Mouse (Mus musculus): ENCODE results near the gene Srsf4. TPM values are rescaled to one million over a fixed set of nuclear protein-coding genes. Genes with fewer than 3 reads are reported as not detected.

Srsf4 gene
- 10 to 100 TPM; 87.7 to 90.4 TPM for total RNA-seq (2021)

DNA sequence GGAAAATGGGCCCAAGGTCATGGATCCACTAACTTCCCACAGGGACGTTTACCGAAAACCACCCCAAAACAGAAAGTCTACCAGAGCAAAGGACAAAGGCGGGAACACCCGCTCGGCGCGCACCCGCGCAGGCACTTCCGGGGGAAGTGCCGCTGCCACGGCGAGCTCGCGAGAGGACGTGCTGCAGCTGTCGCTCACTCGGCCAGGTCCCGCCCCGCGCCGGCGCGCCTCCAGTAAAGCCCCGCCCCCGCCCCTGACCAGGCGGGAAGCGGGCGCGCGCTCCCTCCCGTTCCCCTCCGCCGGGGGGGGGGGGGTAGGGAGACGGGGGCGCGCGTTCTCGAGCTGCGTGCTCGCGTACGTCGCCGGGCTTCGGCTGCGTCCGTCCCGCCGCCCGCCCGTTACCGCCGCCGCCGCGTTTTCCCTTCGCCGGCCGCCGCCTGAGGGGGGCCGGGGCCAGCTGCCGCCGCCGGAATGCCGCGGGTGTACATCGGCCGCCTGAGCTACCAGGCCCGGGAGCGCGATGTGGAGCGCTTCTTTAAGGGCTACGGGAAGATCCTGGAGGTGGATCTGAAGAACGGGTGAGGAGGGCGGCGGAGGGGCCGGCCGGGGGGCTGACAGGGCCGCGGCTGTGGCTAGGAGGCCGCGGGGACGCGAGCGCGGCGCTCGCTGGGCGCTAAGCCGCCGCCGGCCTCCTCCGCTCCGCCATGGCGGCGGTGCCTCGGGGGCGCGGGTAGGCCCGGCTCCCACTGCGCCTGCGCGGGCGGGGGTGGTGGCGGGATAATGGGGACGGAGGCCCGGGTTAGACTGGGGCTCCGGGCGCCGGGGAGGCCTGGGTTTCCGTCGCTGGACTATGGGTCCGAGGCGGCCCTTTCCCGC is at the start of gene Srsf4:
TSS of gene Srsf4 (plus strand) at position 325 of the 876 bp plus-strand sequence.
- intact Hi-C loops (cut with DNase I): no loop called here
- DNase-seq: peak; percentile 98

DNA sequence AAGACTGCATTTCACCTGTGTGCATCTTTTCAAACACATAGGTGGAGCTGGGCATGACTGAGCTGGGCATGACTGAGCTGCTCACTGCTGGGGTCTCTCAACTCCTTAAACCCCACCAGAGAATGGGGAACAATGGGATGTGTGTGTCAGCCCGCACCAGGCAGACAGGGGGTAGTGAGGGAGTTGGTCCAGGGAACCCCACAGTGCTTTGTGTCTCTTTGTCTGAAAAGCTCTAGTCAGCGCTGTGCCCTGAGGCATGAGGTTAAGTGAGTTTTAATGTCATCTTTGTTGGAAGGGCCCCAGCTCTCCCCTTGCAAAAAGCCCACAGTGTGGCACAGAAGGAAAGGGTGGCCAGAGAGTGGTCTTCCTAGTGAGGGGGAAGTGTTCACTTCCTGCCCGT is 48.5 kb upstream of the Srsf4 start:
- intact Hi-C loops (cut with DNase I): no loop called here
- DNase-seq: no peak

DNA sequence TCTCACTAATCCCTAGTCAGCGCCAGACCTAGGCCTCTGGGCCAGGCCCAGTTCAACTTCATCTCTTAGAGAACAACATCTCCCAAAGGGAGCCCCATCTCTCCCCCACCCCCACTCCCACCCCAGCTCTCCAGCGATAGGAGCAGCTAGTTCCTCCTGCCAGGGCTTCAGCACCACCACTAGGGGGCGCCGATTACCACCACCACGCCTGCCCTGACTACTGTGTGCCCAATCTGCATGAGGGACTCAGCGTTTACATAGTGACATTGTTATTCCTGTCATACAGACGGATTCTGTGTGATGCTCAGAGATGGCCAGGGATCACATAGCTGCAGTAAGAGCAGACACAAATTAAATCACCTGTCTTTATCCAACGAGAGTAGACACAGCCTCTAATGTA is 47.6 kb upstream of the Srsf4 start:
- intact Hi-C loops (cut with DNase I): no loop called here

DNA sequence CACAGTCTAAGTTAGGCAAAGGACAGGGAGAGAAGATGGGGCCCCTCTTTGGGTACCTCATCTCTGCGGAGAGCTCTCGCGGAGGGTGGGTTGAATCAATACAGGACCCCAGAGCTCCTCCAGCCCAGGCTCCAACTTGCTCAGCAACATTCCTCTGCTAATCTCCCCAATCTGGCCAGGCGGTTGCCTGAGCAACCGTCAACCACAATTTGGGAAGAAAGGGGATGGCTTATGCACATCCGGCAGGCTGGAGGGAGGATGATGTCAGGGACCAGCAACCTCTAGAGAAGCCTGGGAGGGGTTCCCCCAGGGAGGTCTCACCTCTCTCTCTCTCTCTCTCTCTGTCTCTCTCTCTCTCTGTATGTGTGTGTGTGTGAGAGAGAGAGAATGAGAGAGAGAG is 46.5 kb upstream of the Srsf4 start:
- intact Hi-C loops (cut with DNase I): no loop called here
- DNase-seq: no peak

More for the DNA sequence above, 47.6 kb upstream of the Srsf4 start:
- no peak for DNase-seq

DNA sequence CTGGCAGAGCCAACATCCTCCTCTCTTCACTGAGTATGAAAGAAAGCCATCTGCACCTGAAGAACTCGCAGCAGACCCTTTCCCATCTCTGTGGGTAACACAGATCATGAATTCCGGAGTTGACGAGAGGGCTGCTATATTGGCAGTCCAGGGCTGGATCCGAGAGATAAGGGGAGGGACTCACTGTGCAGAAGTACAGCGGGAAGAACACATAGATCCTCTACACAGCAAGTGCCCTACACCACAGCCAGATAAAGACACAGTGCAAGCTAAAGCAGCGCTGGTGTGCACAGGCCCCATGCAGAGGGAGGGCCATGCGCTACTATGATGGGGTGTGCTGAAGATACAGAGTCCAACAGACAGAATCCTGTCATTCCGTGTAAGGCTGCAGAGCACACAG is 44.3 kb upstream of the Srsf4 start:
- intact Hi-C loops (cut with DNase I): no loop called here
- no peak for DNase-seq

DNA sequence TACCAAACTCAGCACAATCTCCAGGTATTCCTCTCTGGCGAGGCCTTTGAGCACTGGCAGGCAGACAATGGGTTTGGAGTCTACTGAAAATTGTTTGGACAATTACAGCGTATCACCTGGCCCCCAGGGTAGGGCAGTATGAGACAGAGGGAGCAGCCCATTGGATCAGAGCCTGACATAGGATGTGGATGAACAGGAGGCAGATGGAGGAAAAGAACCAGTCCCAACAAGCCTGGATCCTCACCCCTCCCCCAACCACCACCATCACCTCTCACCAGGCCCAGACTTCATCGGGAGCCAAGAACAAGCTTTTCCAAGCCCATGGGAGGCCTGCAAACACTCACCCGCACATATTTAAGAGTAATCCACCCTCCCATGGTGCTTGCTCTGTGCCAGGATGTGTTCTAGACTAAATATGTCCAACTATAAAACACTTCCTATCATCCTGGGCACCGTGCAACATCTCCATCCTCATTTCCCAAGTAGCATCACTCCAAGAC is 41.8 kb upstream of the Srsf4 start:
- intact Hi-C loops (cut with DNase I): loop anchor here (10.0 kb wide), 1 partner anchor 107 kb away; no protein-coding TSS in a partner anchor

DNA sequence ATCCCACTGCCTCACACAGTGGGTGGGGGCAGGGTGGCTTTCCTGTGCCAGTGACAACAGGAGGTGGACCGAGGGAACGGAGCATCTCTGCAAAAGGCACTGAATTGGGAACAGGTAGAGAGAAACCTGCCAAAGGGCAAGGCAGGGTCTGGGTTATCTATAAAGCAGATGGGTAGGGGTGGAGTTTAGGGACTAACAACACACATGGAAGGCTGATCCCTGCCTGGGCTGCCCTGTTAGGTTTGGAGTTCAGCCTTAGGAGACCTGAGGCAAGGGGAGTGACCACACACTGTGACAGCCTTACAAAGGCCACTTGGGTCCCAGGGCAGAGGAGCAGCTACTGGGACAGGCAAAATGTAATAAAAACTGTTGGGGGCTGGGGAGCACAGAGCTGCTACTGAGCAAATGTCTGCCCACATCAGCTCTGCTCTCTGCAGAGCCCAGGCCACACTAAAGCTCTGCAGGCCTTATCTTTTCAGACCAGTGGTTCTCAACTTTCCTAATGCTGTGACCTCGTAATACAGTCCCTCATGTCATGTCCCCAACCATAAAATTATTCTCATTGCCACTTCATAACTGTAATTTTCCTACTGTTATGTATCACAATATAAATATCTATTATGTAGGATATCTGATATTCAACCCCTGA is 40.5 kb upstream of the Srsf4 start:
- no peak for DNase-seq
- intact Hi-C loops (cut with DNase I): loop anchor here (10.0 kb wide), 1 partner anchor 108 kb away; no protein-coding TSS in a partner anchor

More for the DNA sequence above, 41.8 kb upstream of the Srsf4 start:
- no peak for DNase-seq

DNA sequence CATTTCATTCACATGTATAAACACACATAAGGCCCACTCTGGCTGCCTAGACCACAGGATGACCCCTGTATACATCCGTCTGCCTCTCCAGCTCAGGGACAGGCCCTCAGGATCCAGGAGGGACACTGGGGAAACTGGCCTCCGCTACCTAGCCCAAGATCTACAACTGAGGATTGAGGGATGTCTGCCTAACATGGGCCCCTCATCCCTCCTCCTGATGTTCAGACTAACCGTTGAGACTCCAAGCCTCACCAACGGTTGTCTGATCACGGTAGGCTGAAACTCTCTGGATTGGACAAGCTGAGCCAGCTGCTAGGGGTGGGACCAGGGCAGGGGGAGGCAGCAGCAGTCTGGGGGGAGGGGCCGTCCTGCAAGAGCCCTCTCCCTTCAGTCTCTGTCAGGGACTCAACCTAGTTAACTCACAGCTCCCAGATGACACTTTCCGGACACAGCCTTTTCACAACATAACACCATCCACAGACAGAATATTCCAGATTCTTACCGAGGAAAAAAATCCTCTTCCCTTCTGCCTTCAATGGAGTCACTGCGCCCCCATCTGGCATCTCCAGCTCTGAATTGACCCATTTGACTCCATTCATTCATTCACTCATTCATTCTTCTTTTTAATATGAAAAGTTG is 39.3 kb upstream of the Srsf4 start:
- intact Hi-C loops (cut with DNase I): loop anchor here (10.0 kb wide), 1 partner anchor 109 kb away; no protein-coding TSS in a partner anchor
- peak; percentile 62 for DNase-seq

DNA sequence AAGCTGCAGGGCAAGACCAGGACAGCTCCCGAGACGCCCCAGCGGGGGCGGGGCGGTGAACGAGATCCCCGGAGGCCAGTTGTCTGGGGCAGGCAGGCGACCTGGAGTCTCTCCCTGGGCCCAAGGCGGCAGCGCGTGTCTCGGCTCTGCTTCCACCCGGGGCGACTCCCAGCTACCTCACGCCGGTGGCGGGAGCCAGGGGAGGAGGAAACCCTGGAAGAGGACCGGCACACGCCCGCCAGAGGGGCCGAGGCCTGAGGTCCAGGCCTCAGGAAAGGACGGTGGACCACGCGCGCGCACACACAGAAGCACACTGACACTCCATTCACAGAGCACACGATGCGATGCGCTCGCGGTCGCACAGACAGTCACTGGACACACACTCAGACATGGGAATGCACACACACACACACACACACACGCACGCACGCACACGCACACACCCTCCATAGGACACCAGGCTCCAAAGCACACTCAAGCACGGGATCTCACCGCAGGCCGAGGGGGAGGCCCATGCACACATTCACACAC is 37.0 kb upstream of the Srsf4 start:
- peak; percentile 23 for DNase-seq
- intact Hi-C loops (cut with DNase I): loop anchor here (5.0 to 10.0 kb wide), 3 partner anchors 112 to 584 kb away; no protein-coding TSS in a partner anchor

DNA sequence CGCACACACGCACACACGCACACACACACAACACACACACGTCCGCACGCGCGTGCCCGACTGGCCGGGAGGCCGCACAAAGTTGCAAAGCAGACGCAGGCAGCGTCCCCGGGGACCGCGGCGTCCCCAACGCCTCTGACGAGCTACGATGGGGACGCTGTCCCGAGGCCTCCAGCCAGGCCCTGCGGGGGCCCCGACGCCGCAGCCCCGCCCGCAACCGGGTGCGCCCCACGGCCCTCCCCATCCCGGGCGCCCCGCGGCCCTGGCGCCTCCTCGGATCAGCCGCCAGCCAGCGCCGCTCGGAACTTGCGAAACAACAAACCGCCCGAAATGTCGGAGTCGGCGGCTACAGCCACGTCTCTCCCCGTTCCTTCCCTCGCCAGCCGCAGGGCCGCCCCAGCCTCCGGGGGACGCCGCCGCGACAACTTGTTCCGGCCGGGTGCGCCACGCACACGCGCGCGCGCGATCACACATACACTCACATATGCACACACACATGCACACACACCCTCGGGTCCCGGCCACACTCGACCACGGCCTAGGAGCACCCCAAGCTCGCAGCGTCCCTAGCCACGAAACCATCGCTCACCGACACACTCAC is 36.4 kb upstream of the Srsf4 start:
- intact Hi-C loops (cut with DNase I): loop anchor here (5.0 to 10.0 kb wide), 3 partner anchors 112 to 585 kb away; no protein-coding TSS in a partner anchor
- peak; percentile 31 for DNase-seq

DNA sequence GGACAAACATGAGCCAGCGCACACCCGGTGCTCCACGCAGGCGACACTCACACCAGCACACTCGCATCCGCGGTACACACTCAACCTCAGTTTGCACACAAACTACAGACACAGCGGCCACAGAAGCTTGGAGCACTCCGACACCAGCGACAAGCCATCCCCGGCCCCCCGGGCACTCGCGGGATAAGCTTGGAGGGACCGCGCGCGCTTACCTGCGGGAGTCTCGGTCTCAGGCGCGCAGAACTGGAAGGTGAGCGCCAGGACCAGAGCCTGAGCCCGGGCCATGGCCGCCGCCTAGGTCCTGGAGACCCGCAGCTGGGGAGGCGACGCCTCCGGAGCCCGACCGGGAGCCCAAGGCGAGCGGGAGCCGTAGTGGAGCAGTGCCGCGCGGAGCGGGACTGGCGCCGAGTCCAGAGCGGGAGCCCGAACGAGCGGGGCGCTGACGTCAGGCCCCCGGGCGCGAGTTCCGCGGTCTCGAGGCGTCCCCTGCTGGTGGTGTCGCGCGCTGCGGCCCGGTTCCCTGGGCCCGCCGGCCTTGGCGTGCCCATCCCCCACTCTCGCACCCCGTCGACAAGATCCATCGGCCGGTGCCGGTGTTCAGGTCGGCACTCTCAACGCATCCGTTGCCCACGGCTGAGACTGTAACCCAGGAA is 35.4 kb upstream of the Srsf4 start, which contains the start of gene Ptpru:
TSS of gene Ptpru (minus strand) at position 417 of the 653 bp plus-strand sequence.
- peak; percentile 91 for DNase-seq
- intact Hi-C loops (cut with DNase I): loop anchor here (2.0 to 10.0 kb wide), 4 partner anchors 113 to 877 kb away; no protein-coding TSS in a partner anchor

DNA sequence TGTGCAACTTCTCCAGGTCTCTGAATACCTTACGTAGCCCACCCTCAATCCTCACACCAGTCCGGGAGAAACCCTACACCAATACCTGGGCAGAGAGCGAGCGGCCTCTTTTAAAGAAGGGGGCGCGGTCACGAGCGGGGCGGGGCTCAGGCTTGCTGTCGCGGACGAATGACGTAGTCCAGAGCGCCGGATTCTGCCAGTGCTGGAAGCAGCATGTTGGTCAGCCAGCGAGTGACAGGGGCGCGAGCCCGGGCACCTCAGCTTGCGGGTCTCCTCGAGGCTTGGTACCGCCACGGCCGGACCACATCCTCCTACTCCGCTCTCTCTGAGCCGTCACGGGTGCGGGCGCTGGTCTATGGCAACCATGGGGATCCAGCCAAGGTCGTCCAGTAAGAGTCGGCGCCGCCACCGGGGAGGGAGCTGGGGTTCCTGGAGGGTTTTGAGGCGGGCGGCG is 30.1 kb upstream of the Srsf4 start, which contains the start of gene Mecr:
TSS of gene Mecr (plus strand) at position 181 of the 454 bp plus-strand sequence.
- intact Hi-C loops (cut with DNase I): loop anchor here (10.0 kb wide), 1 partner anchor 1049 kb away; the partner anchor contains the start of gene Sdc3
- peak; percentile 95 for DNase-seq

DNA sequence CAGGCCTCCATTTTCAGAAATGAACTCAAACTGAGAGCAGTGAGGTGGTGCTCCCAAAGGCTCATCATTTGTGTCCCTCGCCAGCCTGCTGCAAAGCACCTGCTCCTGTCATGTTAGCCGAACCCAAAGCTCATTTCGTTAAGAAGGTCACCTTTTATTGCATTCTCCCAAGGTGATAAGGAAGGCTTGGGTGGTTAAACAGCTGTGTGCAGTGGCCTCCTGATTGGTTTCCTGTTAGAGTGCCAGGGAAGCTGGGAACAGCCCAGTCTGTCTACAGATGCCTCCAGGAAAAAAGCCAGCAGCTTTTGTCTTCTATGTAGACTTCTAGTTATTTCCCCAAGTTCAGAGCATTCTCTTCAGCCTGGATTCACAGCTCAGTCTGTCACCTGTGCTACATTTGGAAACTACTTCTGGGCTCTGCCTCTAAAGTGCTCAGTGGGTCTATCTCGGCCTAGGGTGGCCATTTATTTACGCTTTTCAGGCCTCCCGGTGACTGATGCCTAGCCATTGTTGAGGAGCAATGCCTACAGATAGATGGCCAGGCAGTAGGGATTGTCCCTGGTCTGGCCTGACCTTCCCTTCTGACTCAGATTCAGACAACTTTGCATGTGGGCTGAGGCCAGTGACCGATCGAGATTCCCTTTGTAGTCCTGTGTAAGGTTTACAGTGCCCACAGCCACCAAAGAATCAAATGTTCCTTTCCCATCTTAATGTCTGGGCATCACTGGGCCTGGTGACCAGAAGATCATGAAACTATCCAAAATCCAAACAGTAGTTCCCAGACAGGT is 27.2 kb upstream of the Srsf4 start:
- intact Hi-C loops (cut with DNase I): loop anchor here (10.0 kb wide), 1 partner anchor 1051 kb away; the partner anchor contains the start of gene Sdc3

DNA sequence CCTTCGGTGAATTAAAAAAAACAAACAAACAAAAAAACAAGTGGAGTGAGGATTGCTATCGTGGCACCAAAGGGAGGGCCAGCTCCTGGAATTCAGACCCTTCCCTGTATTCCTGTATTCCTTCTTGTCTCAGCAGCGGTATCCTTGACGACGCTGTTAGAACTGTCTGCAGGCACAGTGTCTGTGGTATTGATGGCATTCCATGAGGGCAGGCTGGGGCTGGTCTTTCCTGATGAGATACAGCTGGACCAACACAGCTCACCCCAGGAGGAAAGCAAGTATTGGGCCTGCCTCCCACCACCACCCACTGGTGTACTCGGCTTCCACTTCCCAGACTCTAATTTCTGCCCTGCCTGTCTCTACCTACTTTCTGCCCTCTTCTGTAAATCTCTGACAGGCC is 25.3 kb upstream of the Srsf4 start:
- DNase-seq: no peak
- intact Hi-C loops (cut with DNase I): loop anchor here (10.0 kb wide), 1 partner anchor 1053 kb away; the partner anchor contains the start of gene Sdc3

More for the DNA sequence above, 27.2 kb upstream of the Srsf4 start:
- DNase-seq: no peak

DNA sequence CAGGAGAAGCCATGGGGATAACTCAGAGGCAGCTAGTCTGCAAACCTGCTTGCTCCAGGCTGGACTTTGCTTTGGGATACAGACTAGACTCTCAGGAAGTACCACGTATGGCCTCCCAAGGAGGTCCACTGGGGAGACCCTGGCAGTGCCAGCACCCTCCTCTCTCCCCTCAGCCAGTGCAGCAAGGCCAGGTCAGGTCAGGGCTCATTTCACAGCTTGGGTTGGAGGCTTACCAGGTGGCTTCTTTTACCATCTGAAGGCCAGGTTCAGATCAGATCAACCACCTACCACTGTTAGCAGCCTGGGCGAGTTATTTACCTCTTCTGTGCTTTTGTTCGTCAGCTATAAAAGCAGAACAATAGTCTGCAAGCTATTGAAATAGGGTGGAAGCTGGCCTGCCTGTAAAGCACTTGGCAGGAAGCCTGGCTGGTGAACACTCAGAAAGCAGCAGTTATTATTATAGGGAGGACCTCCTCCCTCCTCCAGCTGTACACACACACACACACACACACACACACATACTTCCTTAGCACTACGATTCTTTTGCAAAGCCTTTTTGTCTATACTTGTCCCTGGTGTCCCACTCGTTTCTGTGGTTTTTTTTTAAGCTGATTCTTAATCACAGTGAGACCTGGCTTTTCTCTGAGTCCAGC is 23.3 kb upstream of the Srsf4 start:
- intact Hi-C loops (cut with DNase I): loop anchor here (10.0 kb wide), 1 partner anchor 1055 kb away; the partner anchor contains the start of gene Sdc3
- no peak for DNase-seq

DNA sequence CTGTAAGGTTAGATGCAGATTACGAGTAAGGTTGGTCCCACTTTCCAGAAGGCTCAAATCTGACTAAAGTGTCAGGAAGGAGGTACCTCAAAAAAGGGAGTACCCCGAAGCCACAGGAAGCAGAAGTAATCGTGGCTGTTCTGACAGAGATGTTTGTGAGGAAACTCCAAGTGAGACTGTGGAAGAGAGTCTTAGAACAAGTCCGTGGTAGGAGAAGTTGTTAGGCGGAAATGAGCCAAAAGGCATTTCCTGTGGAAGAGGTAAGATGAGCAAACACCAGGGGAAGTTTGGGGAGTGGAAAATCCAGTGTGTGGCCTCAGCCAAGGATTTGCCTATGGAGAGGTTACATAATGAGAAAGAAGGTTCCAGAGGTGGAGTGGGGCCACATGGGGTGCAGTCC is 18.5 kb upstream of the Srsf4 start:
- intact Hi-C loops (cut with DNase I): no loop called here
- DNase-seq: no peak

DNA sequence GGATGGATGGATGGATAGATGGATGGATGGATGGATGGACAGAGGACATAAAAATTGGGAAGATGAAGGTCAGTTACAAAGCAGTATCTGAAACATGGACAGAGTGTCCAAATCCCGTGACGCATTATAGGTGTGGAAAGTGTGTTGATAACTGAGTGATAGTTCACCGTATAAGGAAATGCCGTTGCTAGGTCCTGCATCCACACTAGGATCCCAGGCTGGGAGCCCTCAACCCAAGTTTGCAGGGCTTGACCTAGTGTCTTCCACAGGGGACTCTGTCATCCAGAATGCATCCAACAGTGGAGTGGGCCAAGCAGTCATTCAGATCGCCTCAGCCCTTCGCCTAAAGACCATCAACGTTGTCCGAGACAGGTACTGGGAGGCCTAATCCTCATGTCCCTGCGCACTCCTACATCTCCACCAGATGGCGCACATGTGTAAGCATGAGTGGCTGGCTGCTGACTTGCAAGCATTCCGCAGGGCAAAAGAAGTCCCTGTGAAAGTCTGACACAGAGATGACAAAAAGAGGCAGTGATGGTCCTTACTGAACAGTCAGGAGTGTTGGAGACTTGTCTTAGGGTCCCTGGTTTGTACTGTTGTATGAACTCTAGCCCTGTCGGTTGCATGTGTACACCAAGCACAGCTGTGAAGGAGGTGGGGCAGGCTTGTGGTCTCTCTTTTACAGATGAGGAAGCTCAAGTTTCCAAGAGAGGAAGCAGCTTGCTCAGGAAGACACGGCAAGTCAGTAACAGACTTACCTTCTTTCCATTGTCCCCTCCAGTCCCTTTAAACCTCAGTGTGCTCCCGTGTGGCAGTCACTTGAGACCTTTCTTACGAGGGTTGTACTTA is 12.7 kb upstream of the Srsf4 start:
- intact Hi-C loops (cut with DNase I): loop anchor here (5.0 kb wide), 1 partner anchor 217 kb away; the partner anchor contains the start of gene Epb41
- peak; percentile 82 for DNase-seq

All from left cerebral cortex, postnatal 4 days (tissue).